Mouse (Mus musculus): ENCODE data around the gene Srsf7. TPM values are rescaled to one million over a fixed set of nuclear protein-coding genes. Genes with fewer than 3 reads are reported as not detected.
"Not testable (repeated sequence)": the region's sequence is repeated elsewhere in the genome, so short reads cannot be mapped to it uniquely, and the experiment has no call there.

Srsf7 gene
- total RNA-seq, 4 experiments from 2014 or later, result 25.5 to 31.1 (median 28.5) TPM

DNA sequence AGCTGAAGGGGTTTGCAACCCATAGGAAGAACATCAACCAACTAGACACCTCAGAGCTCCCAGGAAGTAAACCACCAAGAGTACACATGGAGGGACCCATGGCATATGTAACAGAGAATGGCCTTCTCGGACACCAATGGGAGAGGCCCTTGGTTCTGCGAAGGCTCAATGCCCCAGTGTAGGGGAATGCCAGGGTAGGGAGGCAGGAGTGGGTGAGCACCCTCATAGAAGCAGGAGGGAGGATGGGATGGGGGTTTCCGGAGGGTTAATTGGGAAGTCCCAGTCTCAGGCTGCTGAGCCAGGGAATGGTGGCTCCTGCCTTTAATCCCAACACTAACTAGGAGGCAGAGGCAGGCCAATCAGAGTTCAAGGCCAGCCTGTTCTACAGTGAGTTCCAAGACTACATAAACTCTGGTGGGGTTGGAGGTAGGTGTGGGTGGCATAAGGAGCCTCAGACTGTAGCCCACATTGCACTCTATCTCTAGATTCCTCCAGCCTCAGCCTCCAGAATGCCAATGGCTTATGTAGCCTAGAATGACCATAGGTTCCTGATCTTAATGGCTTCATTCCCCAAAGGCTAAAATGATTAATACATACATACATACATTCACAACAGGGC, 7.8 kb downstream of the Srsf7 start:
- DNase-seq (ENCODE audit: low spot score in 2 of 2), result no peak

- DNase-seq (ENCODE audit: low spot score in 2 of 2), result no peak
These were observed 14.0 kb downstream of the Srsf7 start for GRCm38 (mm10) chr17:80193075-80193474.

- DNase-seq (ENCODE audit: low spot score in 2 of 2), result no peak
These were observed 23.5 kb downstream of the Srsf7 start for GRCm38 (mm10) chr17:80183615-80184014.

GRCm38 (mm10) chr17:80180468-80180867, 26.6 kb downstream of the Srsf7 start:
- no peak for DNase-seq (ENCODE audit: low spot score in 2 of 2)

GRCm38 (mm10) chr17:80179959-80180358, 27.1 kb downstream of the Srsf7 start:
- peak; percentile 31 to 54 for DNase-seq (ENCODE audit: low spot score in 2 of 2)

- DNase-seq (ENCODE audit: low spot score in 2 of 2), result not testable (repeated sequence)
These were observed 28.3 kb downstream of the Srsf7 start for GRCm38 (mm10) chr17:80178846-80179245.

- no peak for DNase-seq (ENCODE audit: low spot score in 2 of 2)
These were observed 31.1 kb downstream of the Srsf7 start for GRCm38 (mm10) chr17:80175966-80176365.

DNA sequence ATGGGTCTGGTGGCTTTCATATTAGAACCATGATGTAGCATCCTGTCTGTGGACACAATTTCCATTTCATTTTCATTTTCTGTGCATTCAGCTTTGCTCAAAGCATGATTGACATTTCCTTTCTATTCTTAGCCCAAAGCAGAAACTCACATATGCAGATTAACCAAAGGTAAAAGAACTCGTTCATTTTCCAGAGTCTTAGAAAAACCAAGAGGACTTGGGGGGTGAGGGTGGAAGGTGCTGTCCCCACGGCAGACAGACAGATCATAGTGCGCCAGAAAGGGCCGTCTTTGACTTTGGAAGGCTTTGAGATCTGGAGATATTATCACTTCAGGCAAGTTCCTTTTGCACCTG, 31.7 kb downstream of the Srsf7 start:
- DNase-seq (ENCODE audit: low spot score in 2 of 2), result no peak

GRCm38 (mm10) chr17:80174699-80175385, 32.3 kb downstream of the Srsf7 start:
- DNase-seq (ENCODE audit: low spot score in 2 of 2), result no peak

DNA sequence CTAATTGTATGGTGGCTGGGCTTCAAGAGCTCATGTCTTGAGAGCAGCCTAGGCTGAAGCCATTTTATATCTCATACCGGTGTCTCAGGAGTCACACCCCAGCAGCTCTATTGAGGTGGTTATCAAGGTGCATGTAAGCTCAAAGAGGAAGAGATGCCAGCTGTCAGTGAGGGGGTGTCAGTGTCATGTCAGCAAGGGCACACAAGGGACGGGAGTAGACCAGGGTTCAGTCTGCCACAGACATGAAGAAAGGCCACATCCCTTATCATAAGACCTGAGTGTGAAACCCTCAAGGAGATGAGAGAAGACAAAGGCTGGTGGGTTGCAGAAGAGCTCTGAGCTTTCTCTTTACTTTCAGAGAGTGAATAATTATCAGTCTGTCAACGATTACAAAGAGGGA, 33.0 kb downstream of the Srsf7 start:
- no peak for DNase-seq (ENCODE audit: low spot score in 2 of 2)

DNA sequence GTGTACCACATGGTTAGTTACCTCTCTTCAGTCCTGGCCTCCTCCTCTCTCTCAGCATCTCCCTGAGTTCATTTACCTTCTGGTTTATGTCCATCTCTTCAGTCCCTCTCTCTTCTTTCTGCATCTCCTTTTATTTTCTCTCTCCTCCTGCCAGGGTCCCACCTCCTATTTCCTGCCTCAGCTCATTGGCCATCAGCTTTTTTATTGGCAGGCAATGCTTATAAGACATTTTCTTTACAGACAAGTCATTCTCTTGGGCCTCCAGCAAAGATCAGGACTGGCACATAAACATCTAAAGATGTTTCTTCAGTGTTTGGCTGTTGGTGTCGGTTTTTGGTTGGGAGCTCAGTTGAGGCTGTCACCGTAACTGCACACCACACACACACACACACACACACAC, 33.4 kb downstream of the Srsf7 start:
- DNase-seq (ENCODE audit: low spot score in 2 of 2), result no peak

GRCm38 (mm10) chr17:80172761-80173160, 34.3 kb downstream of the Srsf7 start:
- no peak for DNase-seq (ENCODE audit: low spot score in 2 of 2)

- no peak for DNase-seq (ENCODE audit: low spot score in 2 of 2)
These were observed 35.2 kb downstream of the Srsf7 start for GRCm38 (mm10) chr17:80171948-80172347.

- DNase-seq (ENCODE audit: low spot score in 2 of 2), result no peak
These were observed 36.2 kb downstream of the Srsf7 start for GRCm38 (mm10) chr17:80170951-80171350.

GRCm38 (mm10) chr17:80169792-80170191, 37.3 kb downstream of the Srsf7 start:
- DNase-seq (ENCODE audit: low spot score in 2 of 2), result no peak

DNA sequence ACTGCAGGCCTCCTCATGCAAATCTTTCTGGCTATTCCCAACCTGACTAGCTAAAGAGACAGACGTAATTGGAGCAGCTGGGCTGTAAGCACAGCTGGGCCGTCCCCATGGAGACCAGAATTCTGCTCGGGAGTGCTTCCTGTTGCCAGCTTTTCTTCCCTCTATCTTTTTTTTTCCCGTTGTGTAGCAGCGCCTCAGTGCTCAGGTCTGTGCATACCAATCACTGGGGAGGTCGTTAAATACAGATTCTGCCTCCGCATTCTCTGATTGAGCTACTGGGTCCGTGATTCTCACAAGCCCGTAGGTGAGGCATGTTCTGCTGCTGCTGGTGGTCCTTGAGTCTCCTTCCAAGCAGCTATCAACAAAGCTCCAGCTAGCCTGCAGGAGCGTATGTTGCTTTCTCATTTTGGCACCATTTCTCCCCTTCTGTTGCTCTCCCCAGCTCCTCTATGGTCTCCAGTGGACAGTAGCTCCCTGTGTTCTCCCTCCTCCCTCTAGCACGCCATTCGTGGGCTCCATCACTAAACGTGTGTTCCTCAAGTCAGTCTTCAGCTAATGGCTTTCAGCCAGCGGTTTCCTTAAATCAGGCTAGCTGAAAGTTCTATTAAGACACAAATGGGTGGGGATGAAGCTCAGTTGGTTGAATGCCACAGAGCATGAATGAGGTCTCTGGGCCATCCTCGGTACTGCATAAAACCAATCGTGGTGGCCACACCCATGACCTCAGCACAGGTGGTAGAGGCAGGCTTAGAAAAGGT, 38.5 kb downstream of the Srsf7 start:
- peak in 1 of 2 experiments; percentile 36 for DNase-seq (ENCODE audit: low spot score in 2 of 2)

DNA sequence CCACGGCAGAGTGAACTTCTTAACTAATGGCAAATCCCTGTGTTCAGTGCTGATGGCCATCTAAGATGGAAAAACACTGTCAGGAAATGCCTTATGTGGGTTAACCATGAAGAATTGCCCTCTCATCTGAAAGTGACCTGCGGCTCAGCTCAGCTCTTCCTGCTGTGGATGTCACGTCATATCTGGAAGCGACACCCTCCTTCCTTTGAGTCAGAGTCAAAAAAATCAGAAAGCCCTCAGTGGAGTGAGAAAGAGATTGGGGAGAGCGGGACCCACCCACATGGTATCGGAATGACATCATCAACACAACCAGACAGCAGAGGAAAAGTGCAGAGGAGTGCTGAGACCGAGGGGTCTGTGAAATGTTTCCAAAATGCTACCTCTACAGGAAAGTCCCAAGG, 39.3 kb downstream of the Srsf7 start:
- no peak for DNase-seq (ENCODE audit: low spot score in 2 of 2)

DNA sequence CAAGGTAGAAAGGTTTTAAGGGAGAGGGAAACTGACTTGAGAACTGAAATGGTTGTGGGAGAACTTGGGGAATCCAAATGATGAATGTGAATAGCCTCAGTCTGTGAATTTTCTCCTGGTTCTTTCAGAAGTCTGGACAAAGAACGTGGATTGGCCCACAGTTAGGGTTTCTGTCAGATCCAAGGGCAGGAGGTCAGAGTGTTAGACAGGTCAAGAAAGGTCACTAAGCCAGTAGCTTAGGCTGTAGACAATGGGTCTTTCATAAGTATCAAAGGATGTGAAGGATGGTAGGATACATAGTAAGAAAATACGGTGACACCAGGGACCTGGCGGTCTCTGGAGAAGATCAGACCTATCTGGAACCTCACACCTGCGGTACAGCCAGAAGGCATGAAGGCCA, 39.7 kb downstream of the Srsf7 start:
- no peak for DNase-seq (ENCODE audit: low spot score in 2 of 2)

GRCm38 (mm10) chr17:80166346-80166745, 40.8 kb downstream of the Srsf7 start:
- no peak for DNase-seq (ENCODE audit: low spot score in 2 of 2)

DNA sequence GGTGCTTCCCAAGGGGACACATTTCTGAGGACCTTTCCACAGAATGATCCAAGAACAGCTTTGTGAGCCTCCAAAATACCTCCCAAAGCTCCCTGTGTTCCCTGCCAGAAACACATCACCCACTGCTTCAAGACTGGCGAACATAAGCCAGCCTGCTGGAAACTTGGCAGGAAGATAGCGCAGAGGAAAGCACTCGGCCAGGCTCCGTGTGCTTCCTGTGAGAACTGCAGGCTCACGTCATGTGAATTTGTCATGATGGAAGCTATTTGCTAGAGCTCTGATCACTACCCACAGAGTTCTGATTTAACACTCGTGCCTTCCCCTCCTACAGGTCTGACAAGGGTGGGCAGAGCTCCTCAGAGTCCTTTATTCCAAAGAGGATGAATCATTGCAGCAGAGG, 41.4 kb downstream of the Srsf7 start:
- DNase-seq (ENCODE audit: low spot score in 2 of 2), result peak in 1 of 2 experiments; percentile 35

DNA sequence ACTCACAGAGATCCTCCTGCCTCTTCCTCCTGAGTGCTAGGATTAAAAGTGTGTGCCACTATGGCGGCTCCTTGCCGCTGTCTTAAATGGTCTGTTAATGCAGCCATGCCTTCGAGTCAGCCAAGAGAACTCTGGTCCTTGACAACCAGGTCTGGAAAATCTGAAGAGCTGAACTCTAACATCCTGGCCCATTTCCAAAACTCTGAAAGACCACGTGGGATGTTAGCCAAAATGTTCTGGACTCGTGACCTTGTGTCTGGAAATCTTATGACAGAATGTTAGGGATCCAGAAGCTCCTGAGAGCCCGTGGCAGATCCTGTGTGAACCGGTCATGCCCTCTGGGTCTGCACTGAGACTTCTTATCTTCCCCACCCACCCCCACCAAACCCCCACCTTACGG, 43.1 kb downstream of the Srsf7 start:
- DNase-seq (ENCODE audit: low spot score in 2 of 2), result no peak

- peak; percentile 65 to 73 for DNase-seq (ENCODE audit: low spot score in 2 of 2)
These were observed 46.7 kb downstream of the Srsf7 start for GRCm38 (mm10) chr17:80160454-80160853.

DNA sequence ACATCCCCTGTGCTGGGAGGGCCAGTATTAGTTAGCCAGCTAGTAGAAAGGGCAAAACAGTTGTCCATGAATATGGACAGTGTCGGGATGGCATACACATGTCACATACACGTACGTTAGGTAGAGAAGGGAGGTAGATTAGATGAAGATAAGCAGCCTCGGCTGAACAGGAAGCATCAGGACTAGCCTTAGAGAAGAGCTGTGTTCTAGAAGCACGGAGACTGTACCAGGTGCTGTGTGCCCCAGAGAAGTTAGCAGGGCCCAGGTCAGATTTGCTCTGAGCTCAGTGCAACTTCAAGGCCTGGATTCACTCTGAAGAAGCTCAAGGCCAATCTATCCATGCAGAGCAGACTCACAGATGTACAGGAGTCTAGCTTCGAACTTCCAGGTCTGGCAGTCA, 49.6 kb downstream of the Srsf7 start:
- DNase-seq (ENCODE audit: low spot score in 2 of 2), result no peak
